Mouse (Mus musculus): ENCODE results near the gene Acad12. TPM values are rescaled to one million over a fixed set of nuclear protein-coding genes. Genes with fewer than 3 reads are reported as not detected.
"Not testable (repeated sequence)": the region's sequence is repeated elsewhere in the genome, so short reads cannot be mapped to it uniquely, and the experiment has no call there.

Gene Acad12
- polyA plus RNA-seq, 1 experiment from 2014 or later = 1.4 TPM

DNA sequence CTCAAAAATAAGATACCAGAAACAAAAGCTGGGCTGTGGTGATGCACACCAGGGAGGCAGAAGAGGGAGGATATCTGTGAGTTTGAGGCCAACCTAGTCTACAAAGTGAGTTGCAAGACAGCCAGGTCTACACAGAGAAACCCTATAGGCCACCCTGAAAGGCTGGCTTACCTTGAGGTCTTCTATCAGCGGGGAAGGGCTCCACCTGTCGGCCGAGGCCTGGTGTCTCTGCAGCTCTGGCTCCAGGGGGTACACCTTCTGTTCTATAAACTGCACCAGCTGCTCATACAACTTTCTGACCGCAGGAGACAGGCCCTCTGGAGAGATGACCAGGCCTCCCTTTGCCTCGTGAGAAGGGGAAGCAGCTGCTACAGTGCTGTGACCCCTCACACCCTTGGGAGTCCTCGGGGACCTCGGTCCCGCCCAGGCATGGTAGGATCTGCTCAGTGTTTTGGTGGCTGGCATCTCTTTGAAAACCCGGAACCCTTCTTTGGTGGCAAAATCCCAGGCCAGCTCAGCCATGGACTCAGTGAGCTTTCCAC, 12.4 kb upstream of the Acad12 start:
- H3K4me1 ChIP-seq (ENCODE audit: control insufficient read depth, insufficient read depth, low read length); H3K27ac ChIP-seq (ENCODE audit: low read length); H3K9me3 ChIP-seq (replicated peaks; ENCODE audit: control insufficient read depth, low read length, poor library complexity, severe bottlenecking); H3K9ac ChIP-seq (ENCODE audit: low read depth, low read length); H3K4me2 ChIP-seq (ENCODE audit: low read length); H3K4me3 ChIP-seq (ENCODE audit: low read depth, low read length); ATAC-seq; H3K36me3 ChIP-seq (ENCODE audit: control insufficient read depth, insufficient read depth, low read length); H3K27me3 ChIP-seq (ENCODE audit: control insufficient read depth, insufficient read depth, low read depth, low read length): not testable (repeated sequence)
- 63% methylated on average over 9 of the region's 9 CpGs for WGBS

DNA sequence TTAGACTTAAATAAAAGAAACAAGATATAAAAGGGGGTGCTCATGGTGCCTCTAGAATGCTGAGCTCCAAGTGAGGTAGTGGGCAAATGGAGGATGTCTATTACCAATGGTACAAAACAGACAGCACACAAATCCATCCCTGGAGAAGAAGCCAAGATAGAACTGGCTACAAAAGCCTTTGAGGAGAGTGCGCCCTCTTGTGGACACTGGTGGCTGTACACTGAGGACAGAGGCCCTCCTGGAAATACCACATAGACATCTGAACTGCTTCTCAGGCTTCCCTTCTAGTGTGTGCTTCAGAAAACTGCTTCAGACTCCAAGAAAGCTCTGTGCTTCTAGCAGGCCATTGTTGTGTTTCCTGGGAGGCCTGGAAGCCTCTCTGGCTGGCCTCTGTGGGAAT, 9.1 kb upstream of the Acad12 start:
- Histone ChIP-seq H3K4me2 (ENCODE audit: low read length) (no peak overlapping the region), H3K4me1 (ENCODE audit: control insufficient read depth, insufficient read depth, low read length) (no peaks in the 10 kb centered on the region), H3K36me3 (ENCODE audit: control insufficient read depth, insufficient read depth, low read length) (no peaks in the 10 kb centered on the region), H3K9ac (ENCODE audit: low read depth, low read length) (no peak overlapping the region), H3K4me3 (ENCODE audit: low read depth, low read length) (no peak overlapping the region), H3K27ac (ENCODE audit: low read length) (no peak overlapping the region), H3K9me3 (replicated peaks; ENCODE audit: control insufficient read depth, low read length, poor library complexity, severe bottlenecking) (no peaks in the 10 kb centered on the region), H3K27me3 (ENCODE audit: control insufficient read depth, insufficient read depth, low read depth, low read length) (no peaks in the 10 kb centered on the region)
- ATAC-seq = no peak
- 0% methylated on average over 1 of the region's 1 CpGs for WGBS

DNA sequence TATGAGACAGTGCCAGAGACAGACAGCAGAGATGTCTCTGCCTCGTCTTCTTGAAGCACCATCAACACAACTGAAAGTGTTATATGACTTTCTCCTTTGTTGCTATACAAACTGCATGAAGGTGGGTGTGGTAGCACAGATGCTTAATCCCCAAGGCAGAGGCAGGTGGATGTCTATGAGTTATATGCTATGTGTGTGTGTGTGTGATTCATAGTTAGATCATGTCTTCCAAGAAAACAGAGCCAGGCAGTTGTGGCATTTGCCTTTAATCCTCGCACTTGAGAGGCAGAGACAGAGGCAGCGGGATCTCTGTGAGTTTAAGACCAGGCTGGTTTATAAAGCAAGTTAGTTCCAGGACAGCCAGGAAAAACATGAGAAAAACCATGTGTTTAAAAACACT, 4.5 kb upstream of the Acad12 start:
- Histone ChIP-seq H3K4me3 (ENCODE audit: low read depth, low read length) (no peak overlapping the region), H3K27ac (ENCODE audit: low read length) (no peak overlapping the region), H3K4me1 (ENCODE audit: control insufficient read depth, insufficient read depth, low read length) (peaks cover 8% of the 10 kb centered on the region), H3K9me3 (replicated peaks; ENCODE audit: control insufficient read depth, low read length, poor library complexity, severe bottlenecking) (no peaks in the 10 kb centered on the region), H3K27me3 (ENCODE audit: control insufficient read depth, insufficient read depth, low read depth, low read length) (no peaks in the 10 kb centered on the region), H3K9ac (ENCODE audit: low read depth, low read length) (no peak overlapping the region), H3K4me2 (ENCODE audit: low read length) (no peak overlapping the region), H3K36me3 (ENCODE audit: control insufficient read depth, insufficient read depth, low read length) (no peaks in the 10 kb centered on the region)
- ATAC-seq = no peak
- 86% methylated on average over 3 of the region's 3 CpGs for WGBS

DNA sequence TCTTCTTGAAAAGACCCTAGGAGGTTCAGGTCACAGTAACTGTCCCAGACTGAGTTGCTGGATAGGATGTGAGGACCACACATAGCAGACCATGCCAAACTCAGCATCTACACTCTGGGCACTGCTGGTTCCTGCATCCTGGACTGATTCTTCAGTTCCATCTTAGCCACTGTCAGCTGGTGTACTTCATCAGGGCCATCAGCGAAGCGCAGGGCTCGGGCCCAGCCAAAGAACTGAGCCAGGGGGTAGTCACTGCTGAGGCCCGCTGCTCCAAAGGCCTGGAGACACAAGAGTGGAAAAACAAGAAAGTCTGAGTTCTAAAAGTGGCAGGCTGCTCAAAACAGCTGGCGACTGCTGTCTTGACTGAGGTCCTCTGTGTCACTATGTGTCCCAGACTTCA, 2.4 kb upstream of the Acad12 start:
- H3K4me3 ChIP-seq (ENCODE audit: low read depth, low read length) = no peak overlapping the region
- H3K4me2 ChIP-seq (ENCODE audit: low read length) = no peak overlapping the region
- no peak overlapping the region for H3K27ac ChIP-seq (ENCODE audit: low read length)
- ATAC-seq = no peak
- 96% methylated on average over 5 of the region's 5 CpGs for WGBS
- H3K9me3 ChIP-seq (replicated peaks; ENCODE audit: control insufficient read depth, low read length, poor library complexity, severe bottlenecking) = no peaks in the 10 kb centered on the region
- no peaks in the 10 kb centered on the region for H3K36me3 ChIP-seq (ENCODE audit: control insufficient read depth, insufficient read depth, low read length)
- peaks cover 11% of the 10 kb centered on the region for H3K4me1 ChIP-seq (ENCODE audit: control insufficient read depth, insufficient read depth, low read length)
- H3K9ac ChIP-seq (ENCODE audit: low read depth, low read length) = no peak overlapping the region
- no peaks in the 10 kb centered on the region for H3K27me3 ChIP-seq (ENCODE audit: control insufficient read depth, insufficient read depth, low read depth, low read length)

DNA sequence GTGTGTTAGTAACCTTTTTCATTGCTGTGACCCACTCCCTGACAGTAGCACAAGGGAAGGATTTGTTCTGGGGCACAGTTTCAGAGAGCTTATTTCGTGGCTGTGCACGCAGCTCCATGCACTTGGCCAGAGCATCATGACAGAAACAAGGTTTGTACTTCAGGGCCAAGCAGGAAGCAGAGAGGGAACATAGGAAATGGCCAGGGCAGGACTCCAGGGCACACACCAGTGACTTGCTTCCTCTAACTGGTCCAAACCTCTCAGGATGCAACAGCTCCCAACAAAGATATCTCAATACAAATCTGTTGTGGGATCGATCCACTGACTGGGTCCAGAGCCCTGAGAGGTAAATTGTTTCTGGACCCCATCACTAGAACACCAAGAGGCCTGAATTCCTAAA, 3.8 kb downstream of the Acad12 start:
- WGBS = 81% methylated on average over 3 of the region's 3 CpGs
- not testable (repeated sequence) for H3K4me1 ChIP-seq (ENCODE audit: control insufficient read depth, insufficient read depth, low read length); H3K27me3 ChIP-seq (ENCODE audit: control insufficient read depth, insufficient read depth, low read depth, low read length); H3K4me2 ChIP-seq (ENCODE audit: low read length); H3K9ac ChIP-seq (ENCODE audit: low read depth, low read length); H3K27ac ChIP-seq (ENCODE audit: low read length); H3K9me3 ChIP-seq (replicated peaks; ENCODE audit: control insufficient read depth, low read length, poor library complexity, severe bottlenecking); H3K4me3 ChIP-seq (ENCODE audit: low read depth, low read length); ATAC-seq; H3K36me3 ChIP-seq (ENCODE audit: control insufficient read depth, insufficient read depth, low read length)

- ATAC-seq = no peak
- H3K4me3 ChIP-seq (ENCODE audit: low read depth, low read length) = no peak overlapping the region
- H3K4me1 ChIP-seq (ENCODE audit: control insufficient read depth, insufficient read depth, low read length) = no peaks in the 10 kb centered on the region
- H3K9me3 ChIP-seq (replicated peaks; ENCODE audit: control insufficient read depth, low read length, poor library complexity, severe bottlenecking) = no peaks in the 10 kb centered on the region
- no peak overlapping the region for H3K27ac ChIP-seq (ENCODE audit: low read length)
- no peaks in the 10 kb centered on the region for H3K27me3 ChIP-seq (ENCODE audit: control insufficient read depth, insufficient read depth, low read depth, low read length)
- H3K4me2 ChIP-seq (ENCODE audit: low read length) = no peak overlapping the region
- 90% methylated on average over 6 of the region's 6 CpGs for WGBS
- H3K36me3 ChIP-seq (ENCODE audit: control insufficient read depth, insufficient read depth, low read length) = no peaks in the 10 kb centered on the region
- H3K9ac ChIP-seq (ENCODE audit: low read depth, low read length) = no peak overlapping the region
Observed at GRCm38 (mm10) chr5:121612036-121612435, 6.7 kb downstream of the Acad12 start.

GRCm38 (mm10) chr5:121609556-121610135, 9.1 kb downstream of the Acad12 start:
- not testable (repeated sequence) for H3K27me3 ChIP-seq (ENCODE audit: control insufficient read depth, insufficient read depth, low read depth, low read length); H3K4me2 ChIP-seq (ENCODE audit: low read length); H3K27ac ChIP-seq (ENCODE audit: low read length); H3K36me3 ChIP-seq (ENCODE audit: control insufficient read depth, insufficient read depth, low read length); H3K9ac ChIP-seq (ENCODE audit: low read depth, low read length); H3K9me3 ChIP-seq (replicated peaks; ENCODE audit: control insufficient read depth, low read length, poor library complexity, severe bottlenecking); H3K4me3 ChIP-seq (ENCODE audit: low read depth, low read length); ATAC-seq; H3K4me1 ChIP-seq (ENCODE audit: control insufficient read depth, insufficient read depth, low read length)
- WGBS = 53% methylated on average over 7 of the region's 8 CpGs

DNA sequence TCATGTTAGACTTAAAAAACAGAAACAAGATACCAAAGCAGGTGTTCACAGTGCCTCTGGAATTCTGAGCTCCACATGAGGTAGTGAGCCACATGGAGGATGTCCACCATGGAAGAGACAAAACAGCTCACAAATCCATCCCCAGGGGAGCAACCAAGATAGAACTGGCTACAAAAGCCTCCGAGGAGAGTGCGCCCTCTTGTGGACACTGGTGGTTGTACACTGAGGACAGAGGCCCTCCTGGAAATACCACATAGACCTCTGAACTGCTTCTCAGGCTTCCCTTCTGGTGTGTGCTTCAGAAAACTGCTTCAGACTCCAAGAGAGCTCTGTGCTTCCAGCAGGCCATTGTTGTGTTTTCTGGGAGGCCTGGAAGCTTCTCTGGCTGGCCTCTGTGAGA, 12.6 kb downstream of the Acad12 start:
- Histone ChIP-seq H3K4me3 (ENCODE audit: low read depth, low read length) (no peak overlapping the region), H3K4me2 (ENCODE audit: low read length) (no peak overlapping the region)
- 0% methylated on average over 2 of the region's 2 CpGs for WGBS

DNA sequence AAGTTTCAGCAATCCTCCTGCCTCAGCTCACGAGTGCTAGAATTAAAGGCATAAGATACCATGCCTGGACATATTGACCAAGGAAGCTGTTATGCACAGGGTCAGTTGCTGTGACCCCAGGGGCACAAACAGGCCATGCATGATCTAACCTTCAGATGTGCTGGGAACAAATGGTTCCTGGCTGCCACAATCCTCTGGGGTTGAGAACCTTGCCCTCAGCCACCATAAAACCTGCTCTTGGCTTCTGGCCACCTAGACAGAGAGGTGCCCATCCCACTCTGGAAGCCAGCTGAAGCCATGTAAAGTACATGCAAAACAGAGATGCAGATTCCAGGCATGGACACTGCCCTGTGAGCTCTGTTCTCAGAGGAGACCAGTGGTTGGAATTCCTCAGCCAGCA, 14.9 kb downstream of the Acad12 start:
- not testable (repeated sequence) for H3K27me3 ChIP-seq (ENCODE audit: control insufficient read depth, insufficient read depth, low read depth, low read length); ATAC-seq; H3K27ac ChIP-seq (ENCODE audit: low read length); H3K4me1 ChIP-seq (ENCODE audit: control insufficient read depth, insufficient read depth, low read length); H3K36me3 ChIP-seq (ENCODE audit: control insufficient read depth, insufficient read depth, low read length); H3K9ac ChIP-seq (ENCODE audit: low read depth, low read length); H3K4me3 ChIP-seq (ENCODE audit: low read depth, low read length); H3K9me3 ChIP-seq (replicated peaks; ENCODE audit: control insufficient read depth, low read length, poor library complexity, severe bottlenecking); H3K4me2 ChIP-seq (ENCODE audit: low read length)
- WGBS = 79% methylated on average over 1 of the region's 1 CpGs

More for the DNA sequence above, 12.6 kb downstream of the Acad12 start:
- Histone ChIP-seq H3K27ac (ENCODE audit: low read length) (no peak overlapping the region), H3K9ac (ENCODE audit: low read depth, low read length) (no peak overlapping the region), H3K36me3 (ENCODE audit: control insufficient read depth, insufficient read depth, low read length) (no peaks in the 10 kb centered on the region), H3K27me3 (ENCODE audit: control insufficient read depth, insufficient read depth, low read depth, low read length) (no peaks in the 10 kb centered on the region), H3K4me1 (ENCODE audit: control insufficient read depth, insufficient read depth, low read length) (no peaks in the 10 kb centered on the region), H3K9me3 (replicated peaks; ENCODE audit: control insufficient read depth, low read length, poor library complexity, severe bottlenecking) (no peaks in the 10 kb centered on the region)
- ATAC-seq = no peak

Measured in midbrain, embryonic 16.5 days (tissue).